Mouse (Mus musculus): ENCODE data around the gene Mat1a. TPM values are rescaled to one million over a fixed set of nuclear protein-coding genes. Genes with fewer than 3 reads are reported as not detected.

Mat1a gene
- polyA plus RNA-seq, 1 experiment: 0.57 TPM

DNA sequence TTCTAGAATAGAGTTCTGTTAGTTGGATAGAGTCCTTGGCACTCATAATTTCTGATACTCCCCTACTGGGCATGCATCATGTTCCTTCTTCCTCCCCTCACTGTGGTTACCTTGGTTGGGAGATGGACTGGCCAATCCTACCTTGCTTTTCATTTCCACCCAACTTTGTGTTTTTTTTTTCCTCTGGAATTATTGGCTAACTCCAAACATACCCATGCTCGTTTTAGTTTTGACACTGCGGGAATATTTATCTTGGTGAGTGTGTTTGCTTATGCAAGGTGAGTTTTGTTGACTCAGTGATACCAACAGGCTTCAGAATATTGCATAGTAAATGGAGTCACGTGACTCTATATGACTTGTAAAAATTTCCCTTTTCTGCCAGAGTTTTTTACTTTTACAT, 4.1 kb upstream of the Mat1a start:
- TF ChIP-seq POLR2A (IDR thresholded peaks at IDR 0.05; ENCODE audit: control insufficient read depth, extremely low read depth, insufficient read depth, low read length, poor library complexity) (no peak), CTCF (IDR thresholded peaks at IDR 0.05; ENCODE audit: borderline replicate concordance, control insufficient read depth, extremely low read depth, insufficient read depth, low read length, poor library complexity) (no peak)
- WGBS: 89% methylated on average over 3 of the region's 3 CpGs
- no peaks in the 10 kb centered on the region for H3K27me3 ChIP-seq (ENCODE audit: control insufficient read depth, insufficient read depth, low read length)
- H3K36me3 ChIP-seq (ENCODE audit: control insufficient read depth, insufficient read depth, low read length): no peaks in the 10 kb centered on the region
- H3K4me1 ChIP-seq (replicated peaks; ENCODE audit: control insufficient read depth, insufficient read depth, low read length): no peaks in the 10 kb centered on the region
- H3K27ac ChIP-seq (ENCODE audit: control insufficient read depth, insufficient read depth, low read length): no peak overlapping the region
- H3K4me3 ChIP-seq (ENCODE audit: control insufficient read depth, insufficient read depth, low read length): no peak overlapping the region
- no peak for DNase-seq

- H3K36me3 ChIP-seq (ENCODE audit: control insufficient read depth, insufficient read depth, low read length): no peaks in the 10 kb centered on the region
- no peak for TF ChIP-seq POLR2A (IDR thresholded peaks at IDR 0.05; ENCODE audit: control insufficient read depth, extremely low read depth, insufficient read depth, low read length, poor library complexity)
- no peak for TF ChIP-seq CTCF (IDR thresholded peaks at IDR 0.05; ENCODE audit: borderline replicate concordance, control insufficient read depth, extremely low read depth, insufficient read depth, low read length, poor library complexity)
- H3K27ac ChIP-seq (ENCODE audit: control insufficient read depth, insufficient read depth, low read length): no peak overlapping the region
- WGBS: 85% methylated on average over 5 of the region's 5 CpGs
- no peak overlapping the region for H3K4me3 ChIP-seq (ENCODE audit: control insufficient read depth, insufficient read depth, low read length)
- no peaks in the 10 kb centered on the region for H3K4me1 ChIP-seq (replicated peaks; ENCODE audit: control insufficient read depth, insufficient read depth, low read length)
- no peaks in the 10 kb centered on the region for H3K27me3 ChIP-seq (ENCODE audit: control insufficient read depth, insufficient read depth, low read length)
- no peak for DNase-seq
Measured at GRCm38 (mm10) chr14:41101242-41101641, 3.6 kb upstream of the Mat1a start.

- Histone ChIP-seq H3K36me3 (ENCODE audit: control insufficient read depth, insufficient read depth, low read length) (no peaks in the 10 kb centered on the region), H3K4me3 (ENCODE audit: control insufficient read depth, insufficient read depth, low read length) (no peak overlapping the region), H3K27ac (ENCODE audit: control insufficient read depth, insufficient read depth, low read length) (no peak overlapping the region), H3K4me1 (replicated peaks; ENCODE audit: control insufficient read depth, insufficient read depth, low read length) (no peaks in the 10 kb centered on the region), H3K27me3 (ENCODE audit: control insufficient read depth, insufficient read depth, low read length) (no peaks in the 10 kb centered on the region)
- TF ChIP-seq POLR2A (IDR thresholded peaks at IDR 0.05; ENCODE audit: control insufficient read depth, extremely low read depth, insufficient read depth, low read length, poor library complexity): no peak
- no peak for TF ChIP-seq CTCF (IDR thresholded peaks at IDR 0.05; ENCODE audit: borderline replicate concordance, control insufficient read depth, extremely low read depth, insufficient read depth, low read length, poor library complexity)
- no peak for DNase-seq
- 87% methylated on average over 2 of the region's 2 CpGs for WGBS
Measured at GRCm38 (mm10) chr14:41102269-41102668, 2.6 kb upstream of the Mat1a start.

DNA sequence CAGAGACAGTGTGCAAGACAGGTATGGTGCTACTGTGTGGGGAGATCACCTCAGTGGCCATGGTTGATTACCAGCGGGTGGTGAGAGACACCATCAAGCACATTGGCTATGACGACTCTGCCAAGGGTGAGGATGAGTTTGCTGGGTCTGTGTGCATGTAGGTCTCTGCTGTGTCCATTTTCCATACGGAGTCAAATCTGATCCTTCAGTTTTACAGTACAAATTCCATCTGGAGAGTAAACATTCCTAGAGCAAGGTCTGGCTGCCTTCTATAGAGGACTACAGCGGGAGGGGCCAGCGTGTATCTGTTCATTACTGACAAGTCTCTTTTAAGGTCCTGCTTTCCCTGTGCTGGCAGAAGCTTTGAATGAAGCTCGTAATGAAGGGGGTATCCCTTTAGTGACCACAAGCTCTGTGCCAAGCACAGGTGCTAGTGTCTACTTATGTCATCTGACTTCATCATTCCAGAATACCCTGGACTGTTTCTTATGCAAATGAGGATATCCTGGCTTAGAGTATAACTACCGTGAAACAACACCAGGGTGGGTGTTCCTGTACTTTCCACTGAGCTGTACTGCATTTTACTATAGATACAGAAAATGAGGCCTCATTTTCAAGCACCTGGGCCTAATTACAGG, 6.3 kb downstream of the Mat1a start:
- Histone ChIP-seq H3K4me1 (replicated peaks; ENCODE audit: control insufficient read depth, insufficient read depth, low read length) (no peaks in the 10 kb centered on the region), H3K4me3 (ENCODE audit: control insufficient read depth, insufficient read depth, low read length) (no peak overlapping the region), H3K27ac (ENCODE audit: control insufficient read depth, insufficient read depth, low read length) (no peak overlapping the region), H3K36me3 (ENCODE audit: control insufficient read depth, insufficient read depth, low read length) (no peaks in the 10 kb centered on the region), H3K27me3 (ENCODE audit: control insufficient read depth, insufficient read depth, low read length) (no peaks in the 10 kb centered on the region)
- no peak for DNase-seq
- 89% methylated on average over 7 of the region's 7 CpGs for WGBS
- TF ChIP-seq POLR2A (IDR thresholded peaks at IDR 0.05; ENCODE audit: control insufficient read depth, extremely low read depth, insufficient read depth, low read length, poor library complexity) (no peak), CTCF (IDR thresholded peaks at IDR 0.05; ENCODE audit: borderline replicate concordance, control insufficient read depth, extremely low read depth, insufficient read depth, low read length, poor library complexity) (no peak)

DNA sequence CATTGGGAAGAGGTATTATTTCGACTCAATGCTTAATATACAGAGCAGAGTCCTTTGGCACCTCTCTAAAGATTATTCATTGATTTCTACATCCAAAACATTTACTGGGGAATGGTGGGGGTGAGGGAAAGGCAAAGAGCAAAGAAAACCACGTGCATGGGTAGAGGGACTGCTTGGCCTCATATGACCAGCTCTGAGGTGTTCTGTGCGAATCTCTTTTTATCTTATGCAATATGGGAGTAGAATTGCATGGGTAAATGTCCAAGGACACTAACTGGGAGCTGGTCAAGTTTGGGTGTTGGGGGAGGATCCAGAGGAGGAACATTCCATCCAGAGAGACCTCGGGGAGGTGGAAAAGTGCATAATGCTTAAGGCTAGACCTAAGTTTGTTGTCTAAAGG, 8.1 kb downstream of the Mat1a start:
- no peaks in the 10 kb centered on the region for H3K36me3 ChIP-seq (ENCODE audit: control insufficient read depth, insufficient read depth, low read length)
- no peak for DNase-seq
- no peaks in the 10 kb centered on the region for H3K27me3 ChIP-seq (ENCODE audit: control insufficient read depth, insufficient read depth, low read length)
- WGBS: 83% methylated on average over 4 of the region's 4 CpGs
- H3K27ac ChIP-seq (ENCODE audit: control insufficient read depth, insufficient read depth, low read length): no peak overlapping the region
- no peaks in the 10 kb centered on the region for H3K4me1 ChIP-seq (replicated peaks; ENCODE audit: control insufficient read depth, insufficient read depth, low read length)
- TF ChIP-seq POLR2A (IDR thresholded peaks at IDR 0.05; ENCODE audit: control insufficient read depth, extremely low read depth, insufficient read depth, low read length, poor library complexity): no peak
- no peak for TF ChIP-seq CTCF (IDR thresholded peaks at IDR 0.05; ENCODE audit: borderline replicate concordance, control insufficient read depth, extremely low read depth, insufficient read depth, low read length, poor library complexity)
- no peak overlapping the region for H3K4me3 ChIP-seq (ENCODE audit: control insufficient read depth, insufficient read depth, low read length)

- 85% methylated on average over 3 of the region's 3 CpGs for WGBS
- DNase-seq: no peak
- Histone ChIP-seq H3K27ac (ENCODE audit: control insufficient read depth, insufficient read depth, low read length) (no peak overlapping the region), H3K4me1 (replicated peaks; ENCODE audit: control insufficient read depth, insufficient read depth, low read length) (no peaks in the 10 kb centered on the region), H3K27me3 (ENCODE audit: control insufficient read depth, insufficient read depth, low read length) (no peaks in the 10 kb centered on the region), H3K36me3 (ENCODE audit: control insufficient read depth, insufficient read depth, low read length) (no peaks in the 10 kb centered on the region), H3K4me3 (ENCODE audit: control insufficient read depth, insufficient read depth, low read length) (no peak overlapping the region)
- TF ChIP-seq POLR2A (IDR thresholded peaks at IDR 0.05; ENCODE audit: control insufficient read depth, extremely low read depth, insufficient read depth, low read length, poor library complexity) (no peak), CTCF (IDR thresholded peaks at IDR 0.05; ENCODE audit: borderline replicate concordance, control insufficient read depth, extremely low read depth, insufficient read depth, low read length, poor library complexity) (no peak)
Measured at GRCm38 (mm10) chr14:41116271-41116670, 11.4 kb downstream of the Mat1a start.

- H3K27ac ChIP-seq (ENCODE audit: control insufficient read depth, insufficient read depth, low read length): no peak overlapping the region
- WGBS: 89% methylated on average over 5 of the region's 5 CpGs
- no peak for TF ChIP-seq CTCF (IDR thresholded peaks at IDR 0.05; ENCODE audit: borderline replicate concordance, control insufficient read depth, extremely low read depth, insufficient read depth, low read length, poor library complexity)
- no peak for TF ChIP-seq POLR2A (IDR thresholded peaks at IDR 0.05; ENCODE audit: control insufficient read depth, extremely low read depth, insufficient read depth, low read length, poor library complexity)
Measured at GRCm38 (mm10) chr14:41124683-41125082, 19.8 kb downstream of the Mat1a start.

More at GRCm38 (mm10) chr14:41124683-41125082, 19.8 kb downstream of the Mat1a start:
- Histone ChIP-seq H3K27me3 (ENCODE audit: control insufficient read depth, insufficient read depth, low read length) (no peaks in the 10 kb centered on the region), H3K4me1 (replicated peaks; ENCODE audit: control insufficient read depth, insufficient read depth, low read length) (no peaks in the 10 kb centered on the region), H3K36me3 (ENCODE audit: control insufficient read depth, insufficient read depth, low read length) (no peaks in the 10 kb centered on the region), H3K4me3 (ENCODE audit: control insufficient read depth, insufficient read depth, low read length) (no peak overlapping the region)
- DNase-seq: no peak
